8 mouse cellular contexts compared by ENCODE assay signal in the genomic region with DNA sequence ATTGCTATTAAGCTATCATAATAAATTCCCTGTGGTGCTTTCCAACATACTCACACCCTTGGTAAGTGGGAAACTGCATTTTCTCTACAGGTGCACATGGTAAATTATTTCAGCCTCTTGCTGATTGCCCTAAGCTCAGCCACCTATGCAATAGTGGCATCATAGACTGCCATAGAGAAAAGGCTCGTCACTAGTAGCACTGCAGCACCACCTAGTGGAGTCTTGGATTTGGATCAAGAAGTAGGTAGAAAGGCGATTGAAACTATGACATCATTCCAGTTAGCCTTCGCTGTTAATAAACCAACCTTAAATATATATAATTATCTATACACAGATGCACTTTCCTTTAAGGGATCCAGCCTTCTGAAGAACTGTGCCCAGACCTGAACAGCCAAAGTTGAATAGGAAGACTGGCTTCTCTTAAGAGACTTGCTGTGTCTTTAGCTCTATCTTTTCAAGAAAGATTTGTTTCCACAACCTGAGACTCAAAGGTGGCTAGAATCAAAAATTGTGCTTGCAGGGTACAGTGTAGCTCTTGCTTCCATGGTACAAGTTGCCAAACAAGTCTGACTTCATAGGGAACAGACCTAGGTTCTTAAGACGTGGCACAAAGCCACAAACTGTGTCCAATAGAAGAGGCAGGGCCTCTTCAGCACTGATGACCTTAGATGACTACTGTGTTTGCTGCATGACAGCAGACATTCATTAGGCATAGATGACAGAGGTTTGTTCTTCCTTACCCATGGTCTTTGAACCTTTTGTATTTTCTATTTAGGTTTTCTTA. TPM values are rescaled to one million over a fixed set of nuclear protein-coding genes. Genes with fewer than 3 reads are reported as not detected.
DNase-seq lines count a peak whose midpoint lies in the region; ATAC-seq and TF ChIP-seq lines count a peak whose summit lies in the region.

No protein-coding gene starts in this region.

- peak; percentile 74 for DNase-seq in adrenal gland, adult 2 months
- peak; percentile 89 for DNase-seq in embryo, embryonic 11 days
- peak; percentile 85 to 90 for DNase-seq in heart, postnatal 10 days
- peak; percentile 78 for DNase-seq in layer of hippocampus, adult 9-10 months (ENCODE audit: low spot score)
- peak; percentile 86 for DNase-seq in lung, postnatal 0 days (ENCODE audit: low spot score)
- DNase-seq in retina, adult 2 months (ENCODE audit: low read depth, low spot score): peak; percentile 60
- DNase-seq in urinary bladder, postnatal 4 days (ENCODE audit: low spot score in 2 of 2): peak; percentile 38 to 71

- H3K9ac ChIP-seq in lung, postnatal 0 days (replicated peaks; ENCODE audit: low read depth): no peak overlapping the region

- no peak overlapping the region for H3K4me2 ChIP-seq in lung, postnatal 0 days (replicated peaks; ENCODE audit: low read depth, low read length)

- no peaks in the 10 kb centered on the region for H3K36me3 ChIP-seq in E14TG2a.4 (ENCODE audit: insufficient read depth, low read length)
- H3K36me3 ChIP-seq in lung, postnatal 0 days (ENCODE audit: insufficient read depth, low read length): peaks cover 4% of the 10 kb centered on the region; the same call in 1 of the 2 replicates

- no peak overlapping the region for H3K4me3 ChIP-seq in E14TG2a.4 (replicated peaks; ENCODE audit: low read length)
- no peak overlapping the region for H3K4me3 ChIP-seq in lung, postnatal 0 days (ENCODE audit: low read depth, low read length)

- peak; percentile 44 for TF ChIP-seq CTCF in E14TG2a.4 (conservative IDR thresholded peaks at IDR 0.05; ENCODE audit: low read length)
- TF ChIP-seq CTCF in lung, postnatal 0 days (IDR thresholded peaks at IDR 0.05): peak; percentile 92

- H3K27me3 ChIP-seq in E14TG2a.4 (ENCODE audit: insufficient read depth, low read length): no peaks in the 10 kb centered on the region
- no peaks in the 10 kb centered on the region for H3K27me3 ChIP-seq in lung, postnatal 0 days (replicated peaks; ENCODE audit: insufficient read depth, low read length)

- peak; percentile 81 for ATAC-seq in lung, postnatal 0 days

- TF ChIP-seq EP300 in lung, postnatal 0 days (IDR thresholded peaks at IDR 0.05): 0 out of 2 replicates have a peak, but pooled peaks have one; percentile 12

- H3K27ac ChIP-seq in lung, postnatal 0 days (ENCODE audit: low read length): no peak overlapping the region

- 20% methylated on average over 4 of the region's 4 CpGs for WGBS in lung, postnatal 0 days

- peaks cover 6% of the 10 kb centered on the region for H3K4me1 ChIP-seq in E14TG2a.4 (replicated peaks; ENCODE audit: low read depth, low read length)
- no peaks in the 10 kb centered on the region for H3K4me1 ChIP-seq in lung, postnatal 0 days (ENCODE audit: insufficient read depth, low read depth, low read length)

- intact Hi-C loops in heart, postnatal 10 days (cut with DNase I): loop anchor here (1.0 to 5.0 kb wide), 4 partner anchors 227 to 639 kb away; no protein-coding TSS in a partner anchor

- H3K9me3 ChIP-seq in E14TG2a.4 (ENCODE audit: low read length): no peaks in the 10 kb centered on the region
- no peaks in the 10 kb centered on the region for H3K9me3 ChIP-seq in lung, postnatal 0 days (ENCODE audit: low read length)

RNA-seq across cellular contexts. Expression of a gene that starts 41.4 kb away (rescaled TPM):
- total RNA-seq in adrenal gland, adult 2 months (2021): 100 to 1,000 TPM; 103 to 236 TPM
- 127 and 140 TPM in 2 replicates for polyA plus RNA-seq in adrenal gland, adult 2 months (2012; rRNA removed)
- total RNA-seq in heart, postnatal 10 days (2021): 10 to 100 TPM in 1 of 2 experiments, 1 to 10 TPM in 1; 8.0 to 15.4 TPM
- polyA plus RNA-seq in lung, postnatal 0 days (2015; fragmentation: Nextera tagmentation; extraction: Ambion mirVana): 70.5 and 72.2 TPM in 2 replicates

RNA-seq across cellular contexts. Expression of a gene that starts 56.0 kb away (rescaled TPM):
- total RNA-seq in adrenal gland, adult 2 months (2021): 10 to 100 TPM in 1 of 2 experiments, 1 to 10 TPM in 1; 9.3 to 15.9 TPM
- 8.3 and 11.8 TPM in 2 replicates for polyA plus RNA-seq in adrenal gland, adult 2 months (2012; rRNA removed)
- 10 to 100 TPM; 20.4 to 29.1 TPM for total RNA-seq in heart, postnatal 10 days (2021)
- polyA plus RNA-seq in lung, postnatal 0 days (2015; fragmentation: Nextera tagmentation; extraction: Ambion mirVana): 73.6 and 74.6 TPM in 2 replicates

Comparison
In these comparisons a context has a peak if more than half of its experiments do, and no peak if none do; other contexts are left out.
1. RNA of a gene that starts 41.4 kb away (total RNA-seq): 103 to 236 TPM in adrenal gland, adult 2 months; 8.0 to 15.4 TPM in heart, postnatal 10 days; every median in the first group is over 4 times any median in the second.
2. Peak in every context shown above with its lines, with median percentiles within 50 percentile points of each other: DNase-seq.